ENCODE assay signal across 25 mouse cellular contexts in the genomic region with DNA sequence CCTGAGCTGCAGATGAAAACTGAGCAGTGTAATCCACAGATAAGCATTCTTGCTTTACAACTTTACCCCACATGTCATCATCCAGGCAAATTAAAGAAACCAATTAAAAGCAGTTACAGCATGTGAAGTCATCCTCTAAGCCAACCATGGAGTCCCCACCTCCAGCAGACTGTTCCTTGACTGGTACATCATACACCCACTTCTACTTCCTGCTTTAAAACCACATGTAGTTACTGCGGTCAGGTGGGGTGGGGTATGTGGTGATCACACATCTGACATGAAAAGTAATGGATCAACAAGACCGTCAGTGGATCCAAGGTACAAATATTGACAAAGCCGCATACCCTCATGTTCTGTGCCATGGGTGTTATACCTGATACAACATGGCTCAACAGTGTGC. TPM values are rescaled to one million over a fixed set of nuclear protein-coding genes. Genes with fewer than 3 reads are reported as not detected.
"Had no signal": no experiment of that assay in that cellular context is flagged by ENCODE, and none has a peak within 500 bp of the region (broad histone marks: within the 10 kb centered on the region; RNA-seq: fewer than 3 reads in every experiment).

No protein-coding gene starts in this region.

- ATAC-seq: liver, embryonic 12.5 days; midbrain, embryonic 15.5 days had no signal

- H3K4me1 ChIP-seq: limb, embryonic 10.5 days; limb, embryonic 13.5 days; liver, embryonic 12.5 days; liver, embryonic 15.5 days; lung, embryonic 15.5 days; midbrain, embryonic 12.5 days; midbrain, embryonic 15.5 days; neural tube, embryonic 12.5 days; neural tube, embryonic 15.5 days had no signal

- H3K27me3 ChIP-seq: liver, embryonic 12.5 days; liver, embryonic 15.5 days; lung, embryonic 15.5 days; midbrain, embryonic 12.5 days; midbrain, embryonic 15.5 days; neural tube, embryonic 12.5 days; neural tube, embryonic 15.5 days had no signal

- DNase-seq: kidney, adult 18-20 months; kidney, adult 9 months; kidney, postnatal 25 days; liver; lung, adult 18-20 months; lung, postnatal 10 days; lung, postnatal 4 days; right cerebral cortex, adult 18-20 months; right cerebral cortex, postnatal 14 days; right cerebral cortex, postnatal 4 days; thymus, adult 2 months; thymus, postnatal 14 days; thymus, postnatal 4 days had no signal

- H3K4me2 ChIP-seq: limb, embryonic 13.5 days; liver, embryonic 12.5 days; liver, embryonic 15.5 days; lung, embryonic 15.5 days; midbrain, embryonic 12.5 days; midbrain, embryonic 15.5 days; neural tube, embryonic 12.5 days; neural tube, embryonic 15.5 days had no signal

- H3K9me3 ChIP-seq: limb, embryonic 10.5 days; limb, embryonic 13.5 days; liver, embryonic 15.5 days; lung, embryonic 15.5 days; midbrain, embryonic 12.5 days; midbrain, embryonic 15.5 days; neural tube, embryonic 12.5 days; neural tube, embryonic 15.5 days had no signal

- H3K27ac ChIP-seq: kidney, postnatal 0 days; limb, embryonic 10.5 days; limb, embryonic 13.5 days; liver, embryonic 12.5 days; liver, embryonic 15.5 days; lung, embryonic 15.5 days; midbrain, embryonic 12.5 days; midbrain, embryonic 15.5 days; neural tube, embryonic 12.5 days; neural tube, embryonic 15.5 days; stomach, postnatal 0 days had no signal

- H3K4me3 ChIP-seq: limb, embryonic 10.5 days; limb, embryonic 13.5 days; liver, embryonic 12.5 days; liver, embryonic 15.5 days; lung, embryonic 15.5 days; midbrain, embryonic 12.5 days; midbrain, embryonic 15.5 days; neural tube, embryonic 12.5 days; neural tube, embryonic 15.5 days had no signal

- H3K9ac ChIP-seq: limb, embryonic 13.5 days; liver, embryonic 12.5 days; liver, embryonic 15.5 days; lung, embryonic 15.5 days; midbrain, embryonic 12.5 days; midbrain, embryonic 15.5 days; neural tube, embryonic 12.5 days; neural tube, embryonic 15.5 days had no signal

- H3K36me3 ChIP-seq: limb, embryonic 10.5 days; limb, embryonic 13.5 days; liver, embryonic 12.5 days; liver, embryonic 15.5 days; lung, embryonic 15.5 days; midbrain, embryonic 12.5 days; midbrain, embryonic 15.5 days; neural tube, embryonic 12.5 days; neural tube, embryonic 15.5 days had no signal

RNA-seq across cellular contexts. Expression of a gene that starts 21.3 kb away (rescaled TPM):
- total RNA-seq: megakaryocyte progenitor cell, adult 5-6 weeks had no signal
